Mouse (Mus musculus) spleen, adult 2 months (tissue): Measurements from ENCODE around the gene Gm20388.

ENCODE experiments used
- CTCF ChIP-seq: fragments of 200-500 bp; IDR thresholded peaks from 2 replicates; pipeline ENCODE4 v1.5.1; 2011; ENCODE audit warnings: mild to moderate bottlenecking, inconsistent platforms; ENCODE audit not compliant: insufficient read depth, insufficient read length, insufficient replicate concordance; ENCODE audit errors: extremely low read depth
- POLR2A ChIP-seq: fragments of 200-500 bp; IDR thresholded peaks from 2 replicates; pipeline ENCODE4 v1.6.1; 2011; ENCODE audit warnings: low read depth, low read length, inconsistent platforms

GRCm38 (mm10) chr8:120178124-120178514, 267.5 kb downstream of the Gm20388 start:
- TF ChIP-seq CTCF = no peak
- no peak for TF ChIP-seq POLR2A
